Mouse (Mus musculus): ENCODE data around the gene Tet3. TPM values are rescaled to one million over a fixed set of nuclear protein-coding genes. Genes with fewer than 3 reads are reported as not detected.
"Not testable (repeated sequence)": the region's sequence is repeated elsewhere in the genome, so short reads cannot be mapped to it uniquely, and the experiment has no call there.

Gene Tet3
- total RNA-seq, 2 experiments from 2014 or later = 112 to 117 TPM

DNA sequence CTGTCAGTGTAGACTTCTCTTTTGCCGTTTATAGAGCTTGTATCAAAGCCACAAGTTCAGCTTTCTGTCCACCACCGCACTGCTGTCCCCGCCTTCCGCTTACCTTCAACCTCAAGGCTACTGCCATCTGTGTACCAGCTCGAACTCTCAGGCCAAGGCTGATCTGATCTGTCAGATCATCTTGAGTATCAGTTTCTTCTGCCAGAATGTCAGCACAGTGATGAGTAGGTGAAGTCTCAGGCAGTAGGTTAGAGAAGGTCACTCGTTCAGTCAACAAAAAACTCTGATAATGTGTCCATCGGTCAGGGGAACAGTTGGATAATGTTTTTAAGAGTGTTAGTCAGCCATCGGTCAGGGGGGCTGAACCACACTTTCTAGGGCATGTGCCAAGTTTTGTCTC is 113.6 kb downstream of the Tet3 start:
- DNase-seq; intact Hi-C loops (cut with DNase I): not testable (repeated sequence)

DNA sequence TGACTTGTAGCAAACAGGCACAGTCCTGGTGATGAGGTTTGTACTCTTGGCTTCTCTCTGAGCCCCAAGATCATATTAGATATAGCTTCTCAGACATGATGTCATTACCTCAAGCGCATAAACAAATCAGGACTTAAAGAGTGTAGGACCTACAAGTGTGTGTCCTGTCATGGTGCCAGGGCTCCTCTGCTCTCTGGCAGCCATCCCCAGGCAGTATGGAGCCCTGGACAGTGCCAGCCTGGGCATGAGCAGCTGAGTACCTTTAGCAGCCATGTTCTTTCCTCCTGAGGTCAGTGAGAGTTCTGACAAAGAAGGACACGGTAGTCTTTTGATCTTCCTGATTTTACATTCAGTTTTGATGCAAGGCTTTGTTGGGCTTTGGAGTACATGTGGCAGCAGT is 115.9 kb downstream of the Tet3 start:
- intact Hi-C loops (cut with DNase I) = no loop called here

DNA sequence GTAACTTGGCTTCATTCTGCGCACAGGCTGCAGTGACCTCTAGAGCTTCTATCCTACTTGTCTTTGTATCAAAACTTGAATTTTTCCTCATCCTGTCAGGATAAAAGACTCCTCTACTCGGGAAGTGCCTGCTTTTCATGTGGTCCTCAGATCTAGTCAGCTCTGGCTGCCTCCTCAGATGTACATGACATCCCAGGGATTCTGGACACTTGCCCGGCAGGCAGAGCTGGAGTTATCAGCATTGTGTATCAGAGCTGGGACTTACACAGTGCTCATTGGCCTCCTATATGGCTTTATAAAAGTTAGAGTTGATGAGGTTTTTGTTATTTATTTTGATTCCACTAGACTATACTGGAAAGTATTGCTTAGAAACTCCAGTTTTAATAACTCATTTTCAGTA is 117.5 kb downstream of the Tet3 start:
- no peak for DNase-seq
- intact Hi-C loops (cut with DNase I) = no loop called here

More for the DNA sequence above, 115.9 kb downstream of the Tet3 start:
- no peak for DNase-seq

DNA sequence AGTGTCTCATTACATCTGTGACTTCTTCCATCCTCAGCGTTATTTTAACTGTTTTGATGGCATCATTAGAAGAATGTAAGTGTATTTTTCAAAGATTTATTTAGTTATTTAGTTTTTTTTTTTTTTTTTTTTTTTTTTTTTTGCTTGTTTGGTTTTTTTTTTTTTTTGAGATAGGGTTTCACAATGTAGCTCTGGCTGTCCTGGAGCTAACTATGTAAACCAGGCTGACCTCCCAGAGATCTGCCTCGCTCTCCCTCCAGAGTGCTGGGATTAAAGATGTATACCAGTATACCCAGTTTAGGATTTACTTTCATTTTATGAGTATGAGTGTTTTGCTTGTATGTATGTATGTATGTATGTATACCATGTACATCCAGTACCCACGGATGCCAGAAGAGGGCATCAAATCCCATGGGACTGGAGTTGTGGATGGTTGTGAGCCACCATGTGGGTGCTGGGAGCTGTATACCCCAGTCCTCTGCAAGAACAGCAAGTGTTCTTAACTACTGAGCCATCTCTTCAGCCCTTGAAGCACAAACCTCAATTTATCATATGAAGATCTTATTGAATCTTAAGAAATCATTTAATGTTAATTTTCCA is 131.2 kb downstream of the Tet3 start:
- no peak for DNase-seq
- intact Hi-C loops (cut with DNase I) = loop anchor here (10.0 kb wide), 1 partner anchor 103 kb away; no protein-coding TSS in a partner anchor

DNA sequence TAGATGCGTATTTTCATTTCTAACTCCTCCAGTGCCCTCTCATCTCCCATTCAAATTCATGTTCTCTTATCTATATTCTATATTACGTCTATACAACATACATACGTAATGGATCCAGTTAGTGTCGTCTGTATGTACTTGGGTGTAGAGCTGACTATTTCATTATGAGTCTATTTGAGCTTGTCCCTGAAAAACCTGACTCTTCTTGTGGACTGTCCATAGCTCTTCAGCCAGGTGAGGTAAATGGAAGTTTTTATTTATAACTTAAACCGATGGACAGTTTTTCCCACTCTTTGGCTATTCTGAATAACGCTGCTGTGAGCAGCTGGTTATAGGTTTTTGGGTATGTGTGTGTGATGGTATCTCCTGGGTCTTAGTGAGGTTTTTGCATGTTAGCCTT is 132.1 kb downstream of the Tet3 start:
- DNase-seq = no peak
- intact Hi-C loops (cut with DNase I) = loop anchor here (10.0 kb wide), 1 partner anchor 102 kb away; no protein-coding TSS in a partner anchor

DNA sequence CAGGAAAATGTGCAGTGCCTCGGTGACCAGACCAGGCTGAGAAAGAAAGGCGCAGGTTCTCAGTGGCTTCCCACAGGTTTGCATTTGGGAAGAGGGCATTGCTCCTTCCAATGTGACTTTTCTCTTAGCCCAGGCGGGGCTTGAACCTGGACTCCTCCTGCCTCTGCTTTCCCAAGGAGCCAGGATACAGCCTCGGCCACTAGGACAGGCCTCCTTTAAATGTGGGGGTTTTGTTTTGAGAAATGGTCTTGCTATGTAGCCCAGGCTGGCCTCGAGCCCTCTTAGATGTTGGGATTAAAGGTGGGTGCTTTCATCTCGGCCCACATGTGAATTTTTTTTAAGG is 132.5 kb downstream of the Tet3 start:
- intact Hi-C loops (cut with DNase I) = loop anchor here (10.0 kb wide), 1 partner anchor 102 kb away; no protein-coding TSS in a partner anchor

DNA sequence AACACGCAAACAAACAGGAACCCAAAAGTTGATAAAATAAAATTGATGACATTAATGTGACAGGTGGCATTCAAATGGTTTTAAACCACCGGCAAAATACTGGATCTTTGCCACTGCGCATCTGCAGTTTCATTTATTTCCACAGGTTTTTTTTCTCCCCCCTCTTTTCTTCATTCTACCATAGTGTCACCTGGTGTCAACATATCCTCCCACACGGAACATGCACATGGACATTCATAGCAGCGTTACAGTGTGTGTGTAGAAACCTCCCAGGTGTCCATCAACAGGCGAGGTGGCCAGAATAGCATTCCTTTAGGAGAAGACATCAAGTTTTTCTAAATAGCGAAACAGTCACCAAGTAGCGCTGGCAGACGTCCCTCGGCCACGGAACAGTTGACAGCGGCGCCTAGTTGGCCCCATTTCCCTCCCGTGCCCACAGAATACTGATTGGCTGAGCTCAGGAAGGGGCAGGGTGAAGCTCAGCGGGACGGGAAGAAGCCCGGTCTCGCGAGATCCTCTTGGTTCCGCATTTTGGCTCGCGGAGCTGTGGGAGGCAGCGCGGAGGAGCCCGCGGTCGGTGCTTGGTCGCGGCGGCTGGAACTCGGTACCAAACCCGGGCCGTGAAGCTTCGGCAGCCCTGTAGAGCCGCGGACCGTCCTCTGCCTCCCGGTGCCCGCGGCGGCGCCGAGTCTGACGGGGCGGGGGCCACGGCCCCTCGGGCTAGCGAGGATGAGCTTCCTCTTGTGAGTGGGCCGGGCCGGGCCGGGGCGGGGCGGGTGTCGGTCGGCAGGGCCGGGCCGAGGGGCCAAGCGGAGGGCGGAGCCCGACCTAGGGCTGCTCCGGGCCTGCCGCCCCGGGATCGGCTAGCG is 133.1 kb downstream of the Tet3 start, which contains the start of the genes Mthfd2 and Mob1a:
TSS of gene Mthfd2 (minus strand) at position 384 of the 869 bp plus-strand sequence.
TSS of gene Mob1a (plus strand) at position 492 of the 869 bp plus-strand sequence.
- DNase-seq = peak; percentile 94
- intact Hi-C loops (cut with DNase I) = loop anchor here (10.0 kb wide), 1 partner anchor 101 kb away; no protein-coding TSS in a partner anchor

More for the DNA sequence above, 132.5 kb downstream of the Tet3 start:
- no peak for DNase-seq

DNA sequence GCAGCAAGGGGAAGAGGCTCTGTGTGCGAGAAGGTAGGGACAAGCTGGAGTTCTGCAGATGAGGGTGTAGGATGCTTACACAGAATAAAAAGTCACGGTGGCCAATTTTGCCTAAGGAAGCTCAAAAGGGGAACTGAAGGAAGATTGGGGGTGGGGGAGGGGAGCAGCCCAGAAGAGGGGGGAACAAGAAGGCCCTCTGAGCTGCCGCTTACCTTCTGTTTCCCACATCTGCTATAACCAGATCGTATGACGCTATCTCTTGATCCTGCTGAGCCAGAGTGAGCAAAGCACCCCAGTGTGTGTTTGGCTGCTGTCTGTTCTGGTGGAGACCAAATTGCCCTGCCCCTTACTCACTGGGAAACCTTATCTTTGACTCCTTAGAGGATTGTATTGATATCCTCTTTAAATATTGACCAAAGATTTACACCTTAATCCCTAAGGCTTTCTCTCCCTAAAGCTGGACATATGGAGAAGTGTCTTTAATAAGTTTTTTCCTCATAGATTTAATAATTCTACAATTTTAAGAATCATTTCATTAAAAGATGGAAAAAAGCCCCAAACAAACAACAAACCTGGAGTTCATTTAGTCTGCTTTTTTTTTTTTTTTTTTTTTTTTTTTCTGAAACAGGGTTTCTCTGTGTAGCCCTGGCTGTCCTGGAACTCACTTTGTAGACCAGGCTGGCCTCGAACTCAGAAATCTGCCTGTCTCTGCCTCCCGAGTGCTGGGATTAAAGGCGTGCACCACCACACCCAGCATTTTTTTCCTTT is 135.0 kb downstream of the Tet3 start:
- no peak for DNase-seq
- intact Hi-C loops (cut with DNase I) = loop anchor here (10.0 kb wide), 1 partner anchor 99 kb away; no protein-coding TSS in a partner anchor

DNA sequence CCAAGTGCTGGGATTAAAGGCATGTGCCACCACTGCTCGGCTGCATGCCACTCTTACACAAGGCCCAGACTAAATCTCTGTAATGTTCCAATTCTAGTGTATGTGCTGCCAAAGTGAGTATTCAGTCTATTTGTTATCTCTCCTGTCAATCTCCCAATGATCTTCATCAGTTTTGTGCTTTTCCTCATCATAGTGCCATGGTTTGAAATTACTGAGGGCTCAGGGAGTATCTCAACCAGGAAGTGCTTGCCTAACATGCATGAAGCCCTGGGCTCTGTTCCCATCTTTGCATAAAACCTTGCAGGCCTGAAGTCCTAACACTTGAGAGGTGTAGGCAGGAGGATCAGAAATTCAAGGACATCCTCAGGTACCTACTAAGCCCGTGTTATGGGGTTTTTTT is 136.1 kb downstream of the Tet3 start:
- no peak for DNase-seq
- intact Hi-C loops (cut with DNase I) = loop anchor here (10.0 kb wide), 1 partner anchor 98 kb away; no protein-coding TSS in a partner anchor

DNA sequence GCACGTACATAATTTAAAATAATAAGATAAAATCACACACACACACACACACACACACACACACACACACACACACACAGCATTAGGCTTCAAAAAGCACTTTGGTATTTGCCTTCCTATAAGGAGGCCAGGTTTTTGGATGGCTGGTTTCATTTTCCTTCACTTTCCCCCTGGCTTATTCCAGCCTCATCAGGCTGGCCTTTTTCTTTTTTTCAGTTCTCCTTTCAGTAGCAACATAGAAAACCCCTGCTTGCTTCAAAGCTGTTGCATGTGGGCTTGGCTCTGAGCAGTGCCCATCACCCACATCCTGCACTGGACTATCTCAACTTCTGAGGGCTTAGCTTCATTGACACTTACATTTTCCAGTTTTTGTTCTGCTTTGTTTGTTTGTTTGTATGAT is 137.0 kb downstream of the Tet3 start:
- intact Hi-C loops (cut with DNase I) = loop anchor here (10.0 kb wide), 1 partner anchor 97 kb away; no protein-coding TSS in a partner anchor
- no peak for DNase-seq

DNA sequence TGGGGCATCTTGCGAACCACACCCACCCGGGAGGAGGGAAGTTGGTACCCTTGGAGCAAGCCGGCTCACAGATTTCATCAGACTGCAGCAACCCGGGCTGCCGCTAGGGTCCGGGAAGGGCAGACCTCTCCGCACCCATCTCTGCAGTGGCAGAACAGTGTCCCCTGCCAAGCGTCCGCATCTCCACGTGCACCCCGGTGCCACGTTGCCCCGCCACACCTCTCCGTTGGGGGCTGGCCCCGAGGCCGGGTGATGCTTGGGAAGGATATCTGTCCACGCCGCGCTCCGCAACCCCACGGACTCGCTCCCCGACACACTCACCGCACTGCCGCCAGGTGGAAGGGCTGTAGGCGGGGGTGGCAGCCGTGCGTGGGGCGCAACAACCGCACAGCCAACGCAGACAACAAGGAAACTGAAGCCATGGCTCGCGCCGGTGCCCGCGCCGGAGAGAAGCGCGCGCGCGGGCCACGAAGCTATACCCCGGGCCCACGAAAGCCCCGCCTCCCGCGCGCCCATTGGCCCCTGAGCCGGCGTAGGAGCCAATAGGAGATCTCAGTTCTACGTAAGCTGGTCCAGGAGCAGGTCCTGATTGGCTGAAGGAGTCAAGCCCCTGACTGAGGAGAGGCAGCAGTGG is 141.7 kb downstream of the Tet3 start:
- intact Hi-C loops (cut with DNase I) = no loop called here
- peak; percentile 95 for DNase-seq

DNA sequence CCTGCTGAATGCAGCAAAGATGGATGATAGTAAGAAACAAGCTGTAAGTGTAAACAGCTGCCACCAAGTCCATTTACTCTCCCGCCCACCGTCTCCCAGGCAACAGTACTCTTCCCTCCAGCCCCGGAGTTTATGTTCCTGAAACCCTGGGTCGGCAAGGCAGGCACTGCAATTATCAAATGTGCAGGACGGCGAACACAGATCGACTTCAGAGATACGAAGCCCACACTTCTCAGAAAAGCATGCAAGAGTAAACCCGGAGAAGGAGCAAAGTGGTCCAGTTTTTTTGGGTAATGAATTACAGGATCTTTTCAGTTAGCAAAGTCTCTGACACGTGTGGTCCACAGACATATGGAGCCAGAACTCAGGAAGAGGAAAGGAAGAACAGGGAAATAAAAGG is 142.9 kb downstream of the Tet3 start:
- peak; percentile 15 for DNase-seq
- intact Hi-C loops (cut with DNase I) = no loop called here

DNA sequence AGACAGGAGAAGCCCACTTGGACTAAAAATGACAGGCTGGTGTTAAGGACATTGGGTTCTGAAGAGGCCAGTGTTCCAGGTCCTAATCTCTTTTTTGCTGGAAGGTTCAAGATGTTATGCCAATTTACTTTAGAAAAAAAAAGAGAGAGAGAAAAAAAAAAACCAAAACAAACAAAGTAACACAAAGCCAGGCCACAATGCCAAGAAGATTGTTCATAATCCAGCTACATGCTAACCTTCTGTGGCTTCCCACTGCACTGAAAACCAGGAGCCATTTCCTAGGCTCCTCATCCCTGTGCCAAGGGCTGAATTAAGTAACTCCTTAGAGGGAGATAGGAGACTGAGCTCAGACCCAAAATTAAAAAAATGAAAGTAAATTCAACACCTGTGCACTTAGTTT is 143.6 kb downstream of the Tet3 start:
- intact Hi-C loops (cut with DNase I) = no loop called here

DNA sequence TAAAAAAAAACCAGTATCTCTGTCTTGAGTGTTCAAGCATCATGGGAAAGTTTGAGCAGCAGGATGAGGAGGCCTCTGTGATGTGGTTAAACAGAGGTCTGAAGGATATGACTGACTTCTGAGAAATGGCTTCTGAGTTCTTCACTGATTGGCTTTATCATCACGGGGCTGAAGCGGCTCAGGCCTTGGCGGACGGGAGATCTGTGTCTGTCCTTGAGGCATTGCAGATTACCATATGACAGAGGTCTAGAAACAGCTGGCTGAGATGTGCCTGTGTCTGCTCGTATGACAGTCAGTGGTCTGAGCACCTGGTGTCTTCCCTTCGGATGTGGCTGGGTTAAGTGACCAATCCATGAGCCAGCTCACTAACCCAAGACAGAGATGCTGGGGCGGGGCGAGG is 146.4 kb downstream of the Tet3 start:
- intact Hi-C loops (cut with DNase I) = no loop called here
- no peak for DNase-seq

More for the DNA sequence above, 143.6 kb downstream of the Tet3 start:
- DNase-seq = no peak

Small RNAs within 50 kb of the gene (microRNA-seq; reads per million reads assigned to microRNA genes)
- not detected for gene Mir6374

Other genes starting within 250 kb of the Tet3 start
- gene Slc4a5, start 239.3 kb downstream of the Tet3 start, total RNA-seq (2021) = under 1 TPM; 0.46 to 0.52 TPM
- 10 to 100 TPM; 17.3 to 17.5 TPM for gene Mthfd2, start 133.2 kb downstream of the Tet3 start, total RNA-seq (2021)
- gene Mob1a, start 133.1 kb downstream of the Tet3 start, total RNA-seq (2021) = 10 to 100 TPM; 20.4 to 21.9 TPM
- 10 to 100 TPM; 16.4 to 21.0 TPM for gene Bola3, start 109.9 kb downstream of the Tet3 start, total RNA-seq (2021)
- gene Dguok, start 47.9 kb upstream of the Tet3 start, total RNA-seq (2021) = 10 to 100 TPM; 31.3 to 34.8 TPM
- gene Actg2, start 77.2 kb upstream of the Tet3 start, total RNA-seq (2021) = under 1 TPM in 1 of 2 experiments, not detected in 1; 0.56 TPM
- gene Stambp, start 113.6 kb upstream of the Tet3 start, total RNA-seq (2021) = 10 to 100 TPM; 48.5 to 51.1 TPM
- gene Clec4f, start 197.1 kb upstream of the Tet3 start, total RNA-seq (2021) = under 1 TPM in 1 of 2 experiments, not detected in 1; 0.14 TPM
- gene Cd207, start 218.8 kb upstream of the Tet3 start, total RNA-seq (2021) = not detected